Mouse (Mus musculus) lung, embryonic 16.5 days (tissue): ENCODE results near the gene Slc25a17. TPM values are rescaled to one million over a fixed set of nuclear protein-coding genes. Genes with fewer than 3 reads are reported as not detected.

Source experiments
- ATAC-seq: fragments of 200-750 bp; cut with Nextera tagmentation; 2 replicates; pipeline ENCODE4 v1.8.0; 2017; ENCODE audit warnings: low read depth, mild to moderate bottlenecking, moderate library complexity
- H3K27ac ChIP-seq: fragments of 300-500 bp; sonication (generic); 2 replicates; pipeline ENCODE4 v1.5.1; 2014; ENCODE audit warnings: mild to moderate bottlenecking, control low read depth, low read length
- H3K27me3 ChIP-seq: fragments of 300-500 bp; sonication (generic); 2 replicates; pipeline ENCODE4 v1.6.1; 2014; ENCODE audit warnings: low read depth, low read length, mixed read lengths; ENCODE audit not compliant: control insufficient read depth, insufficient read depth
- H3K36me3 ChIP-seq: fragments of 300-500 bp; sonication (generic); 2 replicates; pipeline ENCODE4 v1.6.1; 2014; ENCODE audit warnings: low read length; ENCODE audit not compliant: control insufficient read depth, insufficient read depth
- H3K4me1 ChIP-seq: fragments of 300-500 bp; sonication (generic); replicated peaks from 2 replicates; pipeline ENCODE4 v1.6.1; 2014; ENCODE audit warnings: low read length, mixed read lengths; ENCODE audit not compliant: control insufficient read depth, insufficient read depth
- H3K4me2 ChIP-seq: fragments of 300-500 bp; sonication (generic); 2 replicates; pipeline ENCODE4 v1.6.1; 2014; ENCODE audit warnings: low read depth, low read length, control low read depth
- H3K4me3 ChIP-seq: fragments of 300-500 bp; sonication (generic); 2 replicates; pipeline ENCODE4 v1.5.1; 2014; ENCODE audit warnings: mild to moderate bottlenecking, low read length, control low read depth
- H3K9ac ChIP-seq: fragments of 300-500 bp; sonication (generic); 2 replicates; pipeline ENCODE4 v1.6.1; 2014; ENCODE audit warnings: low read length, control low read depth
- H3K9me3 ChIP-seq: fragments of 300-500 bp; sonication (generic); 2 replicates; pipeline ENCODE4 v1.6.1; 2016; ENCODE audit warnings: low read length; ENCODE audit not compliant: control insufficient read depth
- WGBS: fragments of 180-500 bp; shearing (Covaris S2); extraction: QIAGEN DNeasy Blood & Tissue Kit; methylation state at CpG from one replicate; pipeline ENCODE4 v1.1.7; 2014; 5-methylcytosine and 5-hydroxymethylcytosine counted together
- polyA plus RNA-seq: library from polyadenylated mRNA; unstranded; fragments of >200 nt; fragmentation: Nextera tagmentation; extraction: Ambion mirVana; gene quantifications from 2 replicates; pipeline ENCODE4 v1.2.1, GENCODE M21; 2015

Slc25a17 gene
- polyA plus RNA-seq, 1 experiment from 2014 or later = 111 TPM

DNA sequence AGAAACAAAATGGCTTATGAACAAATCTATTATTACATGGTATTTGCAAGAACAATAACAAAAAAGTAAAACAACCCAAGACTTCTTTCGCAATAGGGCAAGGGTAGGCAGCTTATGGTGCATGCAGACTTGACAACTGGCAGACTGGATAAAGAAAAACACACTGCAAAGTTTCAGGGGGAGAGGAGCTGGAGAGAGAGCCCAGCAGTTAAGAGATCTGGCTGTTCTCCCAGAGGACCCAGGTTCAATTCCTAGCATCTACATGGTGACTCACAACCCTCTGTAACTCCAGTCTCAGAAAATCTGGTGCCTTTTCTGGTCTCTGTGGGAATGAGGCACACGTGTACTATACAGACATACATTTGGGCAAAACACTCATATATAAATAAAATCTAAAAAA, 19.2 kb downstream of the Slc25a17 start:
- no peaks in the 10 kb centered on the region for H3K4me1 ChIP-seq
- no peak overlapping the region for H3K9ac ChIP-seq
- peaks cover 18% of the 10 kb centered on the region for H3K36me3 ChIP-seq
- no peak overlapping the region for H3K27ac ChIP-seq
- WGBS = 82% methylated on average over 2 of the region's 2 CpGs
- no peaks in the 10 kb centered on the region for H3K9me3 ChIP-seq
- H3K27me3 ChIP-seq = no peaks in the 10 kb centered on the region
- H3K4me2 ChIP-seq = no peak overlapping the region
- no peak for ATAC-seq
- H3K4me3 ChIP-seq = no peak overlapping the region

DNA sequence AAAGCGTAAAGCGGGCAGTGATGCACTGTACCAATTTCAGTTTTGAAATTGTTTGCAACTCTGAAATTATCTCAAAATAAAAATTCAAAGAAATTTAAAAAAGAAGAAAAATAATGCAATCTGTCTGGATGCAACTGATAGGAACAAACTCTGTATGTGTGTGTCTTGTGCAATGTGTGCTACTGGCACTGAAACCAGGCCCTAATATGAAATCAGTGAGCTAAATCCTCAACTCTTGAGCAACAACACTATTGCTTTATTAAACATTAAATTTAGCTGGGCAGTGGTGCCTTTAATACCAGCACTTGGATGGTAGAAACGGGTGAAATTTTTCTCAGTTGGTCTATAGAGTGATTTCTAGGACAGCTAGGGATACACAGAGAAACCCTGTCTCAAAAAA, 21.5 kb downstream of the Slc25a17 start:
- Histone ChIP-seq H3K9ac (no peak overlapping the region), H3K4me2 (no peak overlapping the region), H3K27me3 (no peaks in the 10 kb centered on the region), H3K36me3 (peaks cover 18% of the 10 kb centered on the region), H3K4me1 (no peaks in the 10 kb centered on the region), H3K4me3 (no peak overlapping the region), H3K27ac (no peak overlapping the region), H3K9me3 (no peaks in the 10 kb centered on the region)
- 94% methylated on average over 3 of the region's 3 CpGs for WGBS
- ATAC-seq = no peak

DNA sequence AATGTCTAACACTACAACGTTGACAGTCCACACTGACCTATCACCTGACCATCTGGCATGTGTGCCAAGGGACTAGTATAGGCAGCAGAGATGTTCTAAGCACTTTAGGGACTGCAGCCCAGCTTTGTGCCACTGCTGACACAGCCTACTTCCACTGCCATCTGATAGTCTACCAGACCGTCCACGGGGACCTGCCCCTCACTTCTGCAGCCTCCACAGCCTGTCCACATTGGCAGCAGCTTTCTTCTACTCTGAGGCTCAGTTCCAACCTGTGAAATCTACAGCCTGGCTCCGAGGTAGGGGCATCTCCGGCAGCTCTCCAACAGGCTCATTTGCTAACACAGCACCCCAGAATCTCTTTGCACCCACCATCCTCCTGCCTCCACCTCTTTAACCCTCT, 24.1 kb downstream of the Slc25a17 start:
- no peak overlapping the region for H3K9ac ChIP-seq
- H3K27me3 ChIP-seq = no peaks in the 10 kb centered on the region
- WGBS = 77% methylated on average over 5 of the region's 5 CpGs
- no peaks in the 10 kb centered on the region for H3K9me3 ChIP-seq
- H3K4me1 ChIP-seq = no peaks in the 10 kb centered on the region
- H3K27ac ChIP-seq = no peak overlapping the region
- H3K4me3 ChIP-seq = no peak overlapping the region
- no peak overlapping the region for H3K4me2 ChIP-seq
- H3K36me3 ChIP-seq = peaks cover 18% of the 10 kb centered on the region
- ATAC-seq = no peak

DNA sequence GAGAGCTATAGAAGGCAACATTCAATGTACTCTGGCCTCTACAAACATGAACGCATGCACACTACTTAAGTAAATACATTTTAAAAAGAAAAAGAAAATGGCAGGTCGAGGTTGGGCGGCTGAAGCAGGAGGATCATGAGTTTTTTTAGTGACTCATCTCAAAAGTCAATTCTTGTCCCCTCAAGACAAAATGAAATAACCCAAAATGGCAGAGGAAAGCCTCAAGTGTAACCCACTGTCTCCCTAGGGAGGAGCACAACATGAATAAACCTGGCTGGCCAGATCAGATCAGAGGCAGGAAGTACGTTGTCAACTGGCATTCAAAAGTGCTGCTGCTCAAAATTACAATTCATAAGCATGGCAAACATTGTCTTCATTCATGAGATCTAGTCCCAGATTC, 28.1 kb downstream of the Slc25a17 start:
- ATAC-seq = no peak
- H3K27me3 ChIP-seq = no peaks in the 10 kb centered on the region
- peaks cover 4% of the 10 kb centered on the region; the same call in 1 of the 2 replicates for H3K4me1 ChIP-seq
- no peak overlapping the region for H3K4me2 ChIP-seq
- peaks cover 9% of the 10 kb centered on the region; the same call in 1 of the 2 replicates for H3K36me3 ChIP-seq
- 89% methylated on average over 4 of the region's 4 CpGs for WGBS
- no peaks in the 10 kb centered on the region for H3K9me3 ChIP-seq
- H3K4me3 ChIP-seq = no peak overlapping the region
- H3K9ac ChIP-seq = no peak overlapping the region
- no peak overlapping the region for H3K27ac ChIP-seq

DNA sequence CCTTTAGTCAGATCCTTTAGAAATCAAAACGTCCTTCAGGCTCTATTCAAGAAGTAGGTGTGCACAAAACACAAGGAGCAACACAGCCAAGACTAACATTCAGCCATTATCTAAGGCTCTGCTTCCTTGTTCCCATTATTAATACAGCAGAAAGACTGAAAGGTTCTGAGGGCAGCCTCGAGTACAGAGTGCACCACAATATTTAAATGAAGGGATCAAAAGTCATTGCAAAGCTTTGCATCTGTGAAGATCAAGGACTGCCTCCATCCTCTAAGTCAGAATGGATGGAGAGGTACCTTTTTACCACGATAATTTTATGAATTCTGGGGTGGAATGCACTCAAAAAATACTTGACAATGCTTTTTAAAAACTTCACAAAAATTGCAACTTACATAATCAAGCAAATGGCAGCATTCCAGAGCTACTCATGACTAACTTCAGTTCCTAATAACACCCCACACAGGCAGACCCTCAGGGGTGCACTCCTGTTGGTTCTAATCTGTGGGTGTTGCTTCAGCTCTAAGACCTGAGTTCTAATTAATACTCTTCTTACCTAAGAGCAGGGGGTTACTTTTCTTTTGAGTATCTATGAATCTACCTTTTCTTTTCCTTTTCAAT, 29.7 kb downstream of the Slc25a17 start:
- Histone ChIP-seq H3K36me3 (peaks cover 10% of the 10 kb centered on the region), H3K9ac (no peak overlapping the region), H3K4me1 (peaks cover 4% of the 10 kb centered on the region; the same call in 1 of the 2 replicates), H3K9me3 (no peaks in the 10 kb centered on the region), H3K4me2 (no peak overlapping the region), H3K4me3 (no peak overlapping the region), H3K27me3 (no peaks in the 10 kb centered on the region), H3K27ac (no peak overlapping the region)
- 43% methylated on average over 3 of the region's 3 CpGs for WGBS
- no peak for ATAC-seq

DNA sequence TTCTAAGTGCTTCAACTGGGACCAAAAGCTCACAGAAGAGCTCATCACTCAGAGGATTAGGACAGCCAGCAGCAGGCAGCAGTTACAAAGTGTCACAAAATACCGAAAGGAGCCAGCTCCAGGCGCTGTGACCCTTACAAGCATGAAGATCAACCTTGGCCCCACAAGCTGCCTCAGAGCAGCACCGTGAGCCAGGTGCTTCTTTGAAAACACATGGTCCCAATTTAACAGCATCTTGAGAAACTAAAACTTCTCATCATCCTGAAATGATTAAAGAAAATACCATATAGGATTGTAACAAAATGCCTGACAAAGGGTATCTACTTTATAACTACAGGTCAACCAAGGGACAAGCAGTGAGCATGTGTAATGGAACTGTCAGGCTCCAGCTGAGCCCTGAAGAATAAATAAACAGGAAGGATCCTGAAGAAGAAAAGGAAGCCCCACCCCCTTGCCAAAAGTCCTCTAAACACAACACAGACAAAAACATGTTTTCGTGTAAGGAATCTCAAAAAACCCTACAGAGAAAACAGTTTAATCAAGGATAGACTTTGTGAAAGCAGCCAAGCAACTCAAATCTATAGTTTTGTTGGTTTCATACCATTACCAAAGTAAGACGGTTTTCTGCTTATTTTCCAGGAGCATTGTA, 30.8 kb downstream of the Slc25a17 start:
- Histone ChIP-seq H3K27ac (no peak overlapping the region), H3K4me1 (peaks cover 4% of the 10 kb centered on the region; the same call in 1 of the 2 replicates), H3K4me2 (no peak overlapping the region), H3K9ac (no peak overlapping the region), H3K9me3 (no peaks in the 10 kb centered on the region), H3K36me3 (peaks cover 10% of the 10 kb centered on the region), H3K4me3 (no peak overlapping the region), H3K27me3 (no peaks in the 10 kb centered on the region)
- 37% methylated on average over 5 of the region's 5 CpGs for WGBS
- no peak for ATAC-seq

DNA sequence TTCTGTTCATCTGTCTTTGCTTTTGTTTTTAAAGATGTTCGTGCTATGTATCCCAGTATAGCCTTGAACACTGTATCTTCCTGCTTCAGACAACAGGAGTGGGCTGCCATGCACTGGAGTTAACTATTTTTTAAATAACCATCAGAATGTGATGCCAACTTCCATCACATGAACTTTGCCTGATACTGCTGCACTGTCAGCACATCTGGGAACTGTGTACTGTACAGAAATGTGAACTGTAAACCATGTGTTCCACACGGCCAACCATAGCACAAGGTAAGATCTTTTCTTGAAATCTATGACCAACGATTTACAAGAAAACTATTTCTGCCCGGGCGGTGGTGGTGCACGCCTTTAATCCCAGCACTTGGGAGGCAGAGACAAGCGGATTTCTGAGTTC, 33.1 kb downstream of the Slc25a17 start:
- Histone ChIP-seq H3K36me3 (peaks cover 15% of the 10 kb centered on the region), H3K4me1 (peaks cover 4% of the 10 kb centered on the region; the same call in 1 of the 2 replicates), H3K9ac (no peak overlapping the region), H3K9me3 (no peaks in the 10 kb centered on the region), H3K4me2 (no peak overlapping the region), H3K27ac (no peak overlapping the region), H3K4me3 (no peak overlapping the region), H3K27me3 (no peaks in the 10 kb centered on the region)
- ATAC-seq = no peak
- WGBS = 88% methylated on average over 7 of the region's 7 CpGs

DNA sequence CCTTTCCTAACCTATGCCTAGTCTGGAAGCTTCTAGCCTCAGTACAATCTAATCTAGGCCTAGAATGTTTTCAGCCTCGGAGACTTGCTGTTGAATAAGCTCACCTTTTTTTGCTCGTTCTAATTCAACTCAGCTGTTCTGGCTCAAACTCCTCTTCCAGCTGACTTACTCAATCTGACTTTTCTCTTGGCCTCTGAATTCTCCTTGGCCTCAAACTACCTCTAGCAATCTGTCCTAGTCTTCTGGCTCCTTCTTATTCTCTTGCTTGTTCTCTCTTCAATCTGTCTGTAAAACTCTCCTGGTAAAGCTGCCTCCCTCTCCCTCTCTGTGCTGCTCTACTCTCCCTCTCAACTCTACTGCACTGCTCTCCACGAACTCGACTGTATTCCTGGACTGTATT, 35.6 kb downstream of the Slc25a17 start:
- no peaks in the 10 kb centered on the region for H3K9me3 ChIP-seq
- no peak overlapping the region for H3K4me2 ChIP-seq
- H3K36me3 ChIP-seq = peaks cover 15% of the 10 kb centered on the region
- no peak overlapping the region for H3K27ac ChIP-seq
- no peaks in the 10 kb centered on the region for H3K4me1 ChIP-seq
- 74% methylated on average over 4 of the region's 4 CpGs for WGBS
- no peak for ATAC-seq
- no peaks in the 10 kb centered on the region for H3K27me3 ChIP-seq
- no peak overlapping the region for H3K9ac ChIP-seq
- no peak overlapping the region for H3K4me3 ChIP-seq

DNA sequence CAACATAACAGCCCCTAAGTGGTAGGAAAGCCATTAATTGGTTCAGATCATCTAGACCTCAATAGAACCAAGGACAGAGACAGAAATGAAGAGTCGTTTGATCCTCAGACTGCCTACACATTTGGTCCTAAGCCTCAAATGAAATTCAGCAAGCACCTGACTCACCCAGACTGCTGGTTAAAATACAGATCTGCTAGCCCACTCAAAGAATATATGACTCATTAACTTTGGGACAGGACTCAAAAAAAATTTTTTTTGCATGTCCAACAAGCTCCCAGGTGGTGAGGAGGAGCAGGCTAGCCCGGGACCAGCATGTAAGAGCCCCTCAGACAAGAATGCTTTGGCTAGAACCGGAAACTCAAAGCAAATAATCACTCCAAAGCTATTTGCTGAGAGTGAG, 40.5 kb downstream of the Slc25a17 start:
- 89% methylated on average over 3 of the region's 3 CpGs for WGBS
- H3K9me3 ChIP-seq = no peaks in the 10 kb centered on the region
- no peak overlapping the region for H3K4me2 ChIP-seq
- H3K27me3 ChIP-seq = no peaks in the 10 kb centered on the region
- H3K27ac ChIP-seq = no peak overlapping the region
- ATAC-seq = no peak
- peaks cover 28% of the 10 kb centered on the region for H3K36me3 ChIP-seq
- no peak overlapping the region for H3K4me3 ChIP-seq
- no peaks in the 10 kb centered on the region for H3K4me1 ChIP-seq
- no peak overlapping the region for H3K9ac ChIP-seq
